Mouse (Mus musculus) kidney, embryonic 16.5 days (tissue): Measurements from ENCODE around the gene Pfdn6. TPM values are rescaled to one million over a fixed set of nuclear protein-coding genes. Genes with fewer than 3 reads are reported as not detected.
A peak's percentile ranks its signal among the peaks of the same experiment; 100 is the strongest.

Experiments
- ATAC-seq: fragments of 200-750 bp; cut with Nextera tagmentation; 2 replicates; pipeline ENCODE4 v1.8.0; 2017; ENCODE audit warnings: moderate TSS enrichment; ENCODE audit not compliant: low FRiP score, low TSS enrichment
- H3K27ac ChIP-seq: fragments of 300-500 bp; sonication (generic); 2 replicates; pipeline ENCODE4 v1.5.1; 2014; ENCODE audit warnings: low read length
- H3K27me3 ChIP-seq: fragments of 300-500 bp; sonication (generic); 2 replicates; pipeline ENCODE4 v1.6.1; 2014; ENCODE audit warnings: low read length, control low read depth, mixed read lengths; ENCODE audit not compliant: insufficient read depth
- H3K36me3 ChIP-seq: fragments of 300-500 bp; sonication (generic); 2 replicates; pipeline ENCODE4 v1.6.1; 2014; ENCODE audit warnings: low read length, control low read depth, mixed read lengths; ENCODE audit not compliant: insufficient read depth
- H3K4me1 ChIP-seq: fragments of 300-500 bp; sonication (generic); 2 replicates; pipeline ENCODE4 v1.6.1; 2014; ENCODE audit warnings: low read length, control low read depth, mixed read lengths; ENCODE audit not compliant: insufficient read depth
- H3K4me2 ChIP-seq: fragments of 300-500 bp; sonication (generic); replicated peaks from 2 replicates; pipeline ENCODE4 v1.6.1; 2014; ENCODE audit warnings: low read depth, low read length
- H3K4me3 ChIP-seq: fragments of 300-500 bp; sonication (generic); 2 replicates; pipeline ENCODE4 v1.5.1; 2014; ENCODE audit warnings: mild to moderate bottlenecking, low read length
- H3K9ac ChIP-seq: fragments of 300-500 bp; sonication (generic); replicated peaks from 2 replicates; pipeline ENCODE4 v1.6.1; 2014; ENCODE audit warnings: low read length
- H3K9me3 ChIP-seq: fragments of 300-500 bp; sonication (generic); 2 replicates; pipeline ENCODE4 v1.6.1; 2016; ENCODE audit warnings: low read length, control low read depth
- WGBS: fragments of 180-500 bp; shearing (Covaris S2); extraction: QIAGEN DNeasy Blood & Tissue Kit; methylation state at CpG from one replicate; pipeline ENCODE4 v1.1.7; 2014; 5-methylcytosine and 5-hydroxymethylcytosine counted together
- polyA plus RNA-seq: library from polyadenylated mRNA; unstranded; fragments of >200 nt; fragmentation: Nextera tagmentation; extraction: Ambion mirVana; gene quantifications from 2 replicates; pipeline ENCODE4 v1.2.1, GENCODE M21; 2015

The Pfdn6 gene
- polyA plus RNA-seq, 1 experiment from 2014 or later, result 168 TPM

GRCm38 (mm10) chr17:33926207-33926932 is 13.8 kb downstream of the Pfdn6 start:
- no peak for ATAC-seq
- Histone ChIP-seq H3K27me3 (no peaks in the 10 kb centered on the region), H3K4me1 (peaks cover 18% of the 10 kb centered on the region), H3K36me3 (peaks cover 7% of the 10 kb centered on the region; the same call in 1 of the 2 replicates), H3K9me3 (no peaks in the 10 kb centered on the region), H3K27ac (no peak overlapping the region), H3K4me2 (no peak overlapping the region), H3K4me3 (no peak overlapping the region), H3K9ac (no peak overlapping the region)
- 69% methylated on average over 17 of the region's 17 CpGs for WGBS

- peaks cover 7% of the 10 kb centered on the region; the same call in 1 of the 2 replicates for H3K36me3 ChIP-seq
- no peak overlapping the region for H3K4me2 ChIP-seq
- H3K4me3 ChIP-seq, result no peak overlapping the region
- H3K9ac ChIP-seq, result no peak overlapping the region
- H3K9me3 ChIP-seq, result no peaks in the 10 kb centered on the region
- no peaks in the 10 kb centered on the region for H3K27me3 ChIP-seq
- ATAC-seq, result no peak
- 82% methylated on average over 20 of the region's 21 CpGs for WGBS
- H3K4me1 ChIP-seq, result peaks cover 14% of the 10 kb centered on the region
- H3K27ac ChIP-seq, result no peak overlapping the region
Measured at GRCm38 (mm10) chr17:33925406-33926116, 14.6 kb downstream of the Pfdn6 start.

DNA sequence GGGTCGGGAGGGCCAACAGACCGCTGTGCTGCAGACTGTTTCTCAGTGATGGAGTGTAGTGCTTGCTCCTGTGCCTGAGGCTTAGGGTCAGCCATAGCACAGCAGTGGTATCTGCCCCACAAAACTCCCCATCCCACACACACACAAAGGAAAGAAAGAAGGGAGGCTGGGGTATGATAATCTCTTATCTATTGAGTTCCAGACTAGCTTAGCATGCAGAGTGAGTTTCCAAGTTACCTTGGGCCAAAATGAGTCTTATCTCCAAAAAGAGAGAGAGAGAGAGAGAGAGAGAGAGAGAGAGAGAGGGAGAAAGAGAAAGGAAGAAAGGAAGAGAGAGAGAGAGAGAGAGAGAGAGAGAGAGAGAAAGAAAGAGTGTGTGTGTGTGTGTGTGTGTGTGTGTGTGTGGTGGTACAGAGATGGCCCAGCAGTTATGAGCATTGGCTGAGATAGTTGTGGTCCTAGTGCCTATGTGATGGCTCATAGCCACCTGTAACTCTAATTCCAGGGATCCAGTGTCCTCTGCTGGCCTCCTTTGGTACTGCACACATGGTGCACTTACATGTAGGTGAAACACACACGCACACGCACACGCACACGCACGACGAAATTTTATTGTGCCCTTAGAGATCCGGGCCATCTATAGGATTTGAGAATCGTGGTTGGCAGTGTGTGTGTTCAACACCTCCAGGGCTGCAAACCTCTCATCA is 15.4 kb downstream of the Pfdn6 start:
- Histone ChIP-seq H3K4me1 (peaks cover 12% of the 10 kb centered on the region), H3K27me3 (no peaks in the 10 kb centered on the region), H3K4me3 (no peak overlapping the region), H3K9ac (no peak overlapping the region), H3K27ac (no peak overlapping the region), H3K4me2 (no peak overlapping the region), H3K36me3 (peaks cover 7% of the 10 kb centered on the region; the same call in 1 of the 2 replicates), H3K9me3 (no peaks in the 10 kb centered on the region)
- ATAC-seq, result no peak
- WGBS, result 90% methylated on average over 10 of the region's 10 CpGs

DNA sequence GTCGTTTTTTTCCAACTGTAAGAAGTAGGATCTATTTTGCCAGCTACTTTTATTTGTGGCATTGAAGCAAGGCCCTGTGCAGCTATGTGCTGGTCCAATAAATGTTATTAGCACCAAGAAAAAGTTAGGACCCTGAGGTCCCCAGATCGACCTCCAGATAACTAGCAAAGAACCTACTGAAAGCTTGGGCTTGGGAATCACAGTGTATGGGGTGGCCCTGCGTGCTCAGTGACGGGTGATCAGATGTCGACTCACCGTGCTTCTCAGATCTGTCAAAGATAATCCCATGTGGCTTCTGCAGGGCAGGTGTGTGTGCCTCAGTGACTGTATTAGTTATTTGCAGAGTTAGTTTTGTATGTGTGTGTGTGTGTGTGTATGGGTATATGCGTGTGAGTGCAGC is 18.8 kb downstream of the Pfdn6 start:
- no peak overlapping the region for H3K9ac ChIP-seq
- WGBS, result 85% methylated on average over 7 of the region's 7 CpGs
- H3K4me2 ChIP-seq, result no peak overlapping the region
- H3K4me3 ChIP-seq, result no peak overlapping the region
- peaks cover 15% of the 10 kb centered on the region; the same call in 1 of the 2 replicates for H3K36me3 ChIP-seq
- H3K27ac ChIP-seq, result no peak overlapping the region
- H3K4me1 ChIP-seq, result peaks cover 21% of the 10 kb centered on the region
- no peaks in the 10 kb centered on the region for H3K27me3 ChIP-seq
- no peaks in the 10 kb centered on the region for H3K9me3 ChIP-seq
- ATAC-seq, result no peak

GRCm38 (mm10) chr17:33920282-33921097 is 19.7 kb downstream of the Pfdn6 start:
- Histone ChIP-seq H3K4me2 (peak overlapping the region; percentile 76), H3K9ac (peak overlapping the region; percentile 70), H3K4me1 (peaks cover 22% of the 10 kb centered on the region), H3K4me3 (peak overlapping the region; percentile 76), H3K9me3 (no peaks in the 10 kb centered on the region), H3K27me3 (no peaks in the 10 kb centered on the region), H3K27ac (peak overlapping the region; percentile 79), H3K36me3 (peaks cover 9% of the 10 kb centered on the region; the same call in 1 of the 2 replicates)
- under 1% methylated on average over 36 of the region's 36 CpGs for WGBS
- ATAC-seq, result peak; percentile 64

GRCm38 (mm10) chr17:33919351-33920281 is 20.5 kb downstream of the Pfdn6 start:
- Histone ChIP-seq H3K9ac (peak overlapping the region; percentile 70), H3K4me1 (peaks cover 31% of the 10 kb centered on the region), H3K27ac (peak overlapping the region; percentile 79), H3K4me3 (peak overlapping the region; percentile 76), H3K27me3 (no peaks in the 10 kb centered on the region), H3K9me3 (no peaks in the 10 kb centered on the region), H3K4me2 (peak overlapping the region; percentile 76), H3K36me3 (peaks cover 12% of the 10 kb centered on the region; the same call in 1 of the 2 replicates)
- ATAC-seq, result no peak
- under 1% methylated on average over 52 of the region's 52 CpGs for WGBS

GRCm38 (mm10) chr17:33918293-33919203 is 21.6 kb downstream of the Pfdn6 start:
- 63% methylated on average over 37 of the region's 37 CpGs for WGBS
- Histone ChIP-seq H3K9ac (peak overlapping the region; percentile 70; the same call in 1 of the 2 replicates), H3K4me3 (peak overlapping the region; percentile 76), H3K27ac (0 out of 2 replicates have a peak overlapping the region, but pooled peaks have one; percentile 23), H3K9me3 (no peaks in the 10 kb centered on the region), H3K36me3 (peaks cover 23% of the 10 kb centered on the region), H3K4me1 (peaks cover 34% of the 10 kb centered on the region), H3K4me2 (peak overlapping the region; percentile 76), H3K27me3 (no peaks in the 10 kb centered on the region)
- ATAC-seq, result no peak
